Mouse (Mus musculus) kidney, postnatal 4 days (tissue): ENCODE data around the gene Mertk.

Experiments
- DNase-seq, 2 experiments: peaks; one replicate each; pipeline ENCODE4 v3.0.0; 2021; ENCODE audit warnings: mixed read lengths in 2 of 2

The Mertk gene

GRCm38 (mm10) chr2:128823893-128824292 lies 125.1 kb downstream of the Mertk start:
- DNase-seq, result no peak

- DNase-seq, result no peak
Observed at GRCm38 (mm10) chr2:128827787-128828186, 129.0 kb downstream of the Mertk start.

GRCm38 (mm10) chr2:128832611-128833010 lies 133.9 kb downstream of the Mertk start:
- DNase-seq, result no peak

- no peak for DNase-seq
Observed at GRCm38 (mm10) chr2:128833035-128833434, 134.3 kb downstream of the Mertk start.

- DNase-seq, result no peak
Observed at GRCm38 (mm10) chr2:128833435-128833834, 134.7 kb downstream of the Mertk start.

GRCm38 (mm10) chr2:128837531-128837930 lies 138.8 kb downstream of the Mertk start:
- DNase-seq, result no peak

GRCm38 (mm10) chr2:128838611-128839010 lies 139.9 kb downstream of the Mertk start:
- no peak for DNase-seq

- DNase-seq, result no peak
Observed at GRCm38 (mm10) chr2:128839501-128839900, 140.7 kb downstream of the Mertk start.

- no peak for DNase-seq
Observed at GRCm38 (mm10) chr2:128842437-128842836, 143.7 kb downstream of the Mertk start.

- no peak for DNase-seq
Observed at GRCm38 (mm10) chr2:128850036-128850435, 151.3 kb downstream of the Mertk start.
